Mouse (Mus musculus): Measurements from ENCODE around the gene Itgb1.

GRCm38 (mm10) chr8:128734118-128734517 is 48.7 kb downstream of the Itgb1 start:
- TF ChIP-seq EP300 (IDR thresholded peaks at IDR 0.05; ENCODE audit: insufficient read depth, low read depth, low read length) (no peak), CTCF (IDR thresholded peaks at IDR 0.05; ENCODE audit: low read depth, low read length) (no peak), POLR2A (IDR thresholded peaks at IDR 0.05; ENCODE audit: insufficient read depth, low read length) (no peak)
